Mouse (Mus musculus) C2C12 (cell line): ENCODE measurements around the gene Sdc3.

ENCODE experiments used
- CEBPB ChIP-seq: IDR thresholded peaks from one replicate; pipeline ENCODE4 v1.6.1; 2011; ENCODE audit warnings: low read depth, mild to moderate bottlenecking, control low read depth, moderate library complexity
- CTCF ChIP-seq: IDR thresholded peaks from one replicate; pipeline ENCODE4 v1.5.1; 2011; ENCODE audit not compliant: control insufficient read depth, insufficient read depth, insufficient read length
- FOSL1 ChIP-seq: IDR thresholded peaks from one replicate; pipeline ENCODE4 v1.8.0; 2011; ENCODE audit warnings: mild to moderate bottlenecking, low read length; ENCODE audit not compliant: poor library complexity, insufficient read depth, severe bottlenecking
- MAX ChIP-seq: IDR thresholded peaks from one replicate; pipeline ENCODE4 v1.6.1; 2011; ENCODE audit warnings: mild to moderate bottlenecking, control low read depth
- MYOD1 ChIP-seq: IDR thresholded peaks from one replicate; pipeline ENCODE4 v1.6.1; 2011; ENCODE audit warnings: low read depth; ENCODE audit not compliant: control insufficient read depth, insufficient read length

- TF ChIP-seq CTCF: no peak
- no peak for TF ChIP-seq FOSL1
- TF ChIP-seq MAX: no peak
- TF ChIP-seq CEBPB: no peak
- TF ChIP-seq MYOD1: no peak
These were observed 7.8 kb downstream of the Sdc3 start for GRCm38 (mm10) chr4:130800147-130800546.
